Mouse (Mus musculus) C2C12 (cell line): ENCODE measurements around the gene Cacul1. TPM values are rescaled to one million over a fixed set of nuclear protein-coding genes. Genes with fewer than 3 reads are reported as not detected.

Source experiments
- microRNA-seq: library from miRNA; unstranded; fragments of <30 nt; microRNA quantifications from one replicate; pipeline ENCODE4, GENCODE M21; 2019; ENCODE audit warnings: borderline microRNAs expressed
- polyA plus RNA-seq: library from polyadenylated mRNA; unstranded; fragments of >200 nt; fragmentation: generic; extraction: Trizol; gene quantifications from one replicate; pipeline ENCODE4 v1.2.1, GENCODE M21; 2012; ENCODE audit warnings: missing spikeins

Gene Cacul1
- polyA plus RNA-seq, 1 experiment = 11.2 TPM

Small RNA genes lying within 50 kb of the gene (microRNA-seq; reads per million reads assigned to microRNA genes)
- not detected for gene Gm25238

Other genes starting within 250 kb of the Cacul1 start
- not detected for gene Prlhr, start 112.7 kb downstream of the Cacul1 start, polyA plus RNA-seq
- 2.8 TPM for gene Nanos1, start 175.0 kb upstream of the Cacul1 start, polyA plus RNA-seq
- 68.7 TPM for gene Eif3a, start 209.6 kb upstream of the Cacul1 start, polyA plus RNA-seq
- 8.5 TPM for gene Fam45a, start 230.6 kb upstream of the Cacul1 start, polyA plus RNA-seq